Mouse (Mus musculus) mouse trophoblast stem cell (cell line): ENCODE results near the gene Stxbp6.

Experiments used
- in situ Hi-C, 2 experiments: fragments of 300-500 bp; cut with MseI, MboI; formaldehyde crosslinking; loops; 2 replicates in 1 of 2; 3 replicates in 1 of 2; pipeline ENCODE4 v1.15.1; 2025

Stxbp6 gene

DNA sequence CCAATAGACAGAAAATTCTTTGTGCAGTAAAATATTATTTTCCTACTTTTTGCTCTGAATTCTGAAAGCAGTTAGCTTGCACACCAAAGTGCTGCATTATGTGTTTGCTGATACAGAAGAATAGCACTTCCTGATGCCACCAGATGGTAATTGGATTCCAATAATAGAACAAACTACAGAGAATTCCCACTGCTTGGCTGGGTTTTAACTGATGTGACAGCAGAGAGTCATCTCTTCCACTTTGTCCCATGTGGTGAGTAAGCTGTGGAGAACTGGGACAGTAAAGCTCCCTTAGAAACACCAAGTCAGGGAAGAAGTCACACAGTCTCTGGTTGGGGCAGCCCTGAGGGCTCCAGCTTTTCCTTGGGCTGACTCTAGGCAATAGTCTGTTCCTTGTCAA is 270.3 kb downstream of the Stxbp6 start:
- in situ Hi-C loops = no loop called here
